Mouse (Mus musculus): ENCODE measurements around the gene Klhl40. TPM values are rescaled to one million over a fixed set of nuclear protein-coding genes. Genes with fewer than 3 reads are reported as not detected.

Gene Klhl40
- polyA plus RNA-seq, 1 experiment from 2014 or later: 1.9 TPM

Other genes with a start within 250 kb of the Klhl40 start
- gene Lyzl4, start 135.5 kb upstream of the Klhl40 start, polyA plus RNA-seq (2015; fragmentation: Nextera tagmentation; extraction: Ambion mirVana): 0.18 and 0.27 TPM in 2 replicates
- 0.14 and 0.15 TPM in 2 replicates for gene Vipr1, start 134.9 kb upstream of the Klhl40 start, polyA plus RNA-seq (2015; fragmentation: Nextera tagmentation; extraction: Ambion mirVana)
- gene Sec22c, start 72.1 kb upstream of the Klhl40 start, polyA plus RNA-seq (2015; fragmentation: Nextera tagmentation; extraction: Ambion mirVana): 36.9 and 39.4 TPM in 2 replicates
- gene Ss18l2, start 67.3 kb upstream of the Klhl40 start, polyA plus RNA-seq (2015; fragmentation: Nextera tagmentation; extraction: Ambion mirVana): 139 and 149 TPM in 2 replicates
- 51.0 and 52.1 TPM in 2 replicates for gene Nktr, start 58.4 kb upstream of the Klhl40 start, polyA plus RNA-seq (2015; fragmentation: Nextera tagmentation; extraction: Ambion mirVana)
- 28.8 and 30.3 TPM in 2 replicates for gene Zfp651, start 18.3 kb upstream of the Klhl40 start, polyA plus RNA-seq (2015; fragmentation: Nextera tagmentation; extraction: Ambion mirVana)
- 0.09 TPM in 1 of 2 replicates, not detected in the other for gene Hhatl, start 14.9 kb downstream of the Klhl40 start, polyA plus RNA-seq (2015; fragmentation: Nextera tagmentation; extraction: Ambion mirVana)
- 4.1 and 4.2 TPM in 2 replicates for gene Ccdc13, start 61.9 kb downstream of the Klhl40 start, polyA plus RNA-seq (2015; fragmentation: Nextera tagmentation; extraction: Ambion mirVana)
- 142 and 144 TPM in 2 replicates for gene Higd1a, start 80.8 kb downstream of the Klhl40 start, polyA plus RNA-seq (2015; fragmentation: Nextera tagmentation; extraction: Ambion mirVana)
- gene Ackr2, start 120.7 kb downstream of the Klhl40 start, polyA plus RNA-seq (2015; fragmentation: Nextera tagmentation; extraction: Ambion mirVana): 2.8 and 3.5 TPM in 2 replicates
- not detected in 2 replicates for gene Cyp8b1, start 138.7 kb downstream of the Klhl40 start, polyA plus RNA-seq (2015; fragmentation: Nextera tagmentation; extraction: Ambion mirVana)
- 1.7 and 2.2 TPM in 2 replicates for gene Fam198a, start 173.4 kb downstream of the Klhl40 start, polyA plus RNA-seq (2015; fragmentation: Nextera tagmentation; extraction: Ambion mirVana)
- 37.1 and 37.9 TPM in 2 replicates for gene Pomgnt2, start 219.5 kb downstream of the Klhl40 start, polyA plus RNA-seq (2015; fragmentation: Nextera tagmentation; extraction: Ambion mirVana)

All from midbrain, embryonic 15.5 days (tissue).